Mouse (Mus musculus): ENCODE results near the gene Endod1. TPM values are rescaled to one million over a fixed set of nuclear protein-coding genes. Genes with fewer than 3 reads are reported as not detected.

The Endod1 gene
- polyA plus RNA-seq, 1 experiment from 2014 or later: 90.1 TPM

- no peak overlapping the region for H3K9ac ChIP-seq (ENCODE audit: low read length)
- H3K4me3 ChIP-seq (ENCODE audit: low read depth, low read length): no peak overlapping the region
- ATAC-seq (ENCODE audit: low FRiP score, low TSS enrichment) (no peak), DNase-seq (ENCODE audit: low spot score) (no peak)
- H3K4me2 ChIP-seq (replicated peaks; ENCODE audit: low read depth): no peak overlapping the region
- no peak for TF ChIP-seq EP300 (optimal IDR thresholded peaks at IDR 0.05)
- no peak for TF ChIP-seq CTCF (IDR thresholded peaks at IDR 0.05; ENCODE audit: low read depth)
- no peaks in the 10 kb centered on the region for H3K4me1 ChIP-seq (replicated peaks; ENCODE audit: control insufficient read depth, insufficient read depth)
- H3K27ac ChIP-seq (replicated peaks): no peak overlapping the region
- no peaks in the 10 kb centered on the region for H3K36me3 ChIP-seq (ENCODE audit: control insufficient read depth, insufficient read depth, low read length)
- WGBS: 77% methylated on average over 1 of the region's 1 CpGs
- H3K9me3 ChIP-seq (ENCODE audit: control insufficient read depth, low read length): no peaks in the 10 kb centered on the region
- no peaks in the 10 kb centered on the region for H3K27me3 ChIP-seq (ENCODE audit: control insufficient read depth, insufficient read depth, low read length)
Measured at GRCm38 (mm10) chr9:14398946-14399345, 17.6 kb upstream of the Endod1 start.

DNA sequence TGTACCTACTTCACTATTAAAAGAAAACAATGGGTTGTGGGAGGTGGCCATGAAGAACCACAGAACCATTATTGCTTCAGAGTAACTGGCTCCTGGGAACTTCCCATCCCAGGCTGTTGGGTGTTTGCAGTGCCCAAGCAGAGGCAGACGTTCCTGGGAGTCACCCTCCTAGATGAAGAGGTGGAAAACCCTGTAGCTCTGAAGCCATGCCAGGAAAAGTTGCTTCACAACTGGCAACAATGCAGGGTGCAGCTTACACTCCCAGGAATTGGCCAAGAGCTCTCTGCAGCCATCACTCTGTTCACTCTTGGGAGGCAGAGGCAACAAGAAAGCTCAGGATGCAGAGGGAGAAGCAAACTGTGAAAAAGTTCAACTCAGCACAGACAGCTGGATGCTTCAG, 16.8 kb upstream of the Endod1 start:
- no peak for DNase-seq (ENCODE audit: low spot score)
- Histone ChIP-seq H3K4me3 (ENCODE audit: low read depth, low read length) (no peak overlapping the region), H3K36me3 (ENCODE audit: control insufficient read depth, insufficient read depth, low read length) (no peaks in the 10 kb centered on the region), H3K4me1 (replicated peaks; ENCODE audit: control insufficient read depth, insufficient read depth) (no peaks in the 10 kb centered on the region), H3K27ac (replicated peaks) (no peak overlapping the region), H3K9ac (ENCODE audit: low read length) (no peak overlapping the region), H3K4me2 (replicated peaks; ENCODE audit: low read depth) (no peak overlapping the region), H3K27me3 (ENCODE audit: control insufficient read depth, insufficient read depth, low read length) (no peaks in the 10 kb centered on the region), H3K9me3 (ENCODE audit: control insufficient read depth, low read length) (no peaks in the 10 kb centered on the region)
- 29% methylated on average over 1 of the region's 1 CpGs for WGBS
- TF ChIP-seq EP300 (optimal IDR thresholded peaks at IDR 0.05): no peak
- no peak for TF ChIP-seq CTCF (IDR thresholded peaks at IDR 0.05; ENCODE audit: low read depth)
- no peak for ATAC-seq (ENCODE audit: low FRiP score, low TSS enrichment)

DNA sequence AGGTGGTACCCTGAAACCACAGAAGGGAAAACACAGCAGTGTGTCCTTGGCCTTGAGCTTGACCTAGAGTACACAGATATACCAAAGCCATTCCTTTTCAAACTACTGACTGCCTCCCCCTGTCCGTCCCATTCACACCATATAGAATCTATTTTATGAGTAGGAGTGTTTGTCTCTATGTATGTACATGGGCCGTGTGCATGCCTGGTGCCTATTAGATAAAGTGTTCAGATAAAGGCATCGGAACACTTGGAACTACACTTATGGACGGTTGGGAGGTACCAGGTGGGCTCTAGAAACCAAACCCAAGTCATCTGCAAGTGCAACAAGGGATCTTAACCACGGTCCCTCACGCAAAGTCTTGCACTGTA, 16.1 kb upstream of the Endod1 start:
- Histone ChIP-seq H3K9me3 (ENCODE audit: control insufficient read depth, low read length) (no peaks in the 10 kb centered on the region), H3K4me3 (ENCODE audit: low read depth, low read length) (no peak overlapping the region), H3K27ac (replicated peaks) (no peak overlapping the region), H3K27me3 (ENCODE audit: control insufficient read depth, insufficient read depth, low read length) (no peaks in the 10 kb centered on the region), H3K9ac (ENCODE audit: low read length) (no peak overlapping the region), H3K4me1 (replicated peaks; ENCODE audit: control insufficient read depth, insufficient read depth) (no peaks in the 10 kb centered on the region), H3K36me3 (ENCODE audit: control insufficient read depth, insufficient read depth, low read length) (no peaks in the 10 kb centered on the region), H3K4me2 (replicated peaks; ENCODE audit: low read depth) (no peak overlapping the region)
- TF ChIP-seq EP300 (optimal IDR thresholded peaks at IDR 0.05) (no peak), CTCF (IDR thresholded peaks at IDR 0.05; ENCODE audit: low read depth) (no peak)
- 85% methylated on average over 6 of the region's 6 CpGs for WGBS
- no peak for ATAC-seq (ENCODE audit: low FRiP score, low TSS enrichment)
- DNase-seq (ENCODE audit: low spot score): no peak

GRCm38 (mm10) chr9:14396819-14397448, 15.6 kb upstream of the Endod1 start:
- no peak for DNase-seq (ENCODE audit: low spot score)
- TF ChIP-seq EP300 (optimal IDR thresholded peaks at IDR 0.05) (no peak), CTCF (IDR thresholded peaks at IDR 0.05; ENCODE audit: low read depth) (no peak)
- Histone ChIP-seq H3K9ac (ENCODE audit: low read length) (no peak overlapping the region), H3K9me3 (ENCODE audit: control insufficient read depth, low read length) (no peaks in the 10 kb centered on the region), H3K36me3 (ENCODE audit: control insufficient read depth, insufficient read depth, low read length) (no peaks in the 10 kb centered on the region), H3K4me3 (ENCODE audit: low read depth, low read length) (no peak overlapping the region), H3K4me2 (replicated peaks; ENCODE audit: low read depth) (no peak overlapping the region), H3K27me3 (ENCODE audit: control insufficient read depth, insufficient read depth, low read length) (no peaks in the 10 kb centered on the region), H3K4me1 (replicated peaks; ENCODE audit: control insufficient read depth, insufficient read depth) (no peaks in the 10 kb centered on the region), H3K27ac (replicated peaks) (no peak overlapping the region)
- ATAC-seq (ENCODE audit: low FRiP score, low TSS enrichment): no peak
- 72% methylated on average over 3 of the region's 3 CpGs for WGBS

DNA sequence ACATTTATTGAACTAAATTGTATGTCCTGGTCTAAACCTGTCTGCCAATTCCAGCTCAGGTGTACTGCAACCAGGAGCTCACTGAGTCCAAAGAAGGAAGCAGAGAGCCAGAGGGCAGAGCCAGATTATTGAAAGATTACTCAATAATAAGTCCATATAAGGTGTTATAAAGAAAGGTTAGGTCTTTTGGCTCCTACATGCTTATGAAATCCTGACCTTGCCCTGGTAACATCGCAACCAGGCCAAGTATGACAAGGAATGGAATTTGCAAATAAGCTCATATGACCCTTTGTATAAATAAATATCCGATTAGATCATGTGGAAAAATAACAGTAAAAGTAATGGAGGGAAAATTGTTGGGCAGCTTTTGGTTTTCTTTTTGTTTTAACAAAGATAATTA, 14.8 kb upstream of the Endod1 start:
- DNase-seq (ENCODE audit: low spot score): no peak
- ATAC-seq (ENCODE audit: low FRiP score, low TSS enrichment): no peak
- Histone ChIP-seq H3K9me3 (ENCODE audit: control insufficient read depth, low read length) (no peaks in the 10 kb centered on the region), H3K4me3 (ENCODE audit: low read depth, low read length) (no peak overlapping the region), H3K4me2 (replicated peaks; ENCODE audit: low read depth) (no peak overlapping the region), H3K27me3 (ENCODE audit: control insufficient read depth, insufficient read depth, low read length) (no peaks in the 10 kb centered on the region), H3K36me3 (ENCODE audit: control insufficient read depth, insufficient read depth, low read length) (no peaks in the 10 kb centered on the region), H3K4me1 (replicated peaks; ENCODE audit: control insufficient read depth, insufficient read depth) (no peaks in the 10 kb centered on the region), H3K27ac (replicated peaks) (no peak overlapping the region), H3K9ac (ENCODE audit: low read length) (no peak overlapping the region)
- TF ChIP-seq EP300 (optimal IDR thresholded peaks at IDR 0.05) (no peak), CTCF (IDR thresholded peaks at IDR 0.05; ENCODE audit: low read depth) (no peak)
- WGBS: 42% methylated on average over 2 of the region's 2 CpGs

GRCm38 (mm10) chr9:14394956-14395561, 13.8 kb upstream of the Endod1 start:
- Histone ChIP-seq H3K9me3 (ENCODE audit: control insufficient read depth, low read length) (no peaks in the 10 kb centered on the region), H3K27ac (replicated peaks) (no peak overlapping the region), H3K27me3 (ENCODE audit: control insufficient read depth, insufficient read depth, low read length) (no peaks in the 10 kb centered on the region), H3K4me3 (ENCODE audit: low read depth, low read length) (no peak overlapping the region), H3K4me2 (replicated peaks; ENCODE audit: low read depth) (no peak overlapping the region), H3K9ac (ENCODE audit: low read length) (no peak overlapping the region), H3K36me3 (ENCODE audit: control insufficient read depth, insufficient read depth, low read length) (no peaks in the 10 kb centered on the region), H3K4me1 (replicated peaks; ENCODE audit: control insufficient read depth, insufficient read depth) (no peaks in the 10 kb centered on the region)
- no peak for ATAC-seq (ENCODE audit: low FRiP score, low TSS enrichment)
- no peak for DNase-seq (ENCODE audit: low spot score)
- TF ChIP-seq CTCF (IDR thresholded peaks at IDR 0.05; ENCODE audit: low read depth): no peak
- no peak for TF ChIP-seq EP300 (optimal IDR thresholded peaks at IDR 0.05)
- WGBS: 21% methylated on average over 2 of the region's 2 CpGs

Measured in stomach, postnatal 0 days (tissue).